Mouse (Mus musculus): ENCODE data around the gene Cacna2d3.

DNA sequence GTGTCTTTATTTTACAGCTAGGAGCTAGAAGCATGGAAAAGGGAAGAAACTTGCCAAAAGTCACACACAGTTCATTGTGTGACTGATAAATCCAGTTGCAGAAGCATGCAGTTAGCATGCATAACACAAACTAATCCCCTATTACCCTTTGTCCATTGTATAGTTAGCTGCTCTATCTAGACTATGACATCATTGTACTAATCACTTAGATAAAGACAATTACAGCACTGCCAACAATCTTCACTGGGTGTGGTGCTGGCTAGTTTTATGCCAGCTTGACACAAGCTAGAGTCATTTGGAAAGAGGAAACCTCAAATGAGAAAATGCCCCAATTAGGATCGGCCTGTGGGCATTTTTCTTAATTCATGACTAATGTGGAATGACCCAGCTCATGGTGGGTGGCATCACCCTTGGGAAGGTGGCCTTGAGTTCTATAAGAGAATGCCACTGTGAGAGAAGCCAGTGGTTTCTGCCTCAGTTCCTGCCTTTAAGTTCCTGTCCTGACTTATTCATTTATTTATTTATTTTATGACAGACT is 689.7 kb downstream of the Cacna2d3 start:
- TF ChIP-seq EP300 (IDR thresholded peaks at IDR 0.05; ENCODE audit: low read length) (no peak), MAX (IDR thresholded peaks at IDR 0.05; ENCODE audit: low read length) (no peak), CTCF (conservative IDR thresholded peaks at IDR 0.05 in 1 of 2, IDR thresholded peaks at IDR 0.05 in 1 of 2; ENCODE audit: low read depth in 2 of 2, low read length in 2 of 2) (no peak), POLR2AphosphoS2 (IDR thresholded peaks at IDR 0.05; ENCODE audit: low read depth, low read length) (no peak), PAX5 (IDR thresholded peaks at IDR 0.05; ENCODE audit: low read length) (no peak), E2F4 (IDR thresholded peaks at IDR 0.05; ENCODE audit: insufficient replicate concordance, low read depth, low read length) (no peak), ZC3H11A (IDR thresholded peaks at IDR 0.05; ENCODE audit: low read depth, low read length) (no peak), MXI1 (IDR thresholded peaks at IDR 0.05; ENCODE audit: low read depth, low read length) (no peak), BHLHE40 (IDR thresholded peaks at IDR 0.05; ENCODE audit: low read depth, low read length) (no peak), POLR2A (IDR thresholded peaks at IDR 0.05; ENCODE audit: low read depth, low read length) (no peak)

Data from CH12.LX (cell line).